Mouse (Mus musculus): ENCODE data around the gene Rln3. TPM values are rescaled to one million over a fixed set of nuclear protein-coding genes. Genes with fewer than 3 reads are reported as not detected.

Rln3 gene
- polyA plus RNA-seq, 1 experiment = not detected

- TF ChIP-seq MAX (IDR thresholded peaks at IDR 0.05) (no peak), CTCF (IDR thresholded peaks at IDR 0.05; ENCODE audit: control insufficient read depth, insufficient read depth, insufficient read length) (no peak), FOSL1 (IDR thresholded peaks at IDR 0.05; ENCODE audit: insufficient read depth, low read length, poor library complexity, severe bottlenecking) (no peak), MYOG (IDR thresholded peaks at IDR 0.05; ENCODE audit: control insufficient read depth, extremely low read depth, insufficient read length) (no peak), MYOD1 (IDR thresholded peaks at IDR 0.05; ENCODE audit: control insufficient read depth, insufficient read length, low read depth) (no peak), CEBPB (IDR thresholded peaks at IDR 0.05; ENCODE audit: low read depth) (no peak), USF1 (IDR thresholded peaks at IDR 0.05; ENCODE audit: low read depth) (no peak)
- Histone ChIP-seq H3ac (ENCODE audit: control insufficient read depth, insufficient read length, low read depth) (no peak overlapping the region), H3K27me3 (ENCODE audit: control insufficient read depth, insufficient read depth, insufficient read length) (no peaks in the 10 kb centered on the region), H3K4me3 (ENCODE audit: insufficient read depth, poor library complexity, severe bottlenecking) (no peak overlapping the region), H3K36me3 (ENCODE audit: control insufficient read depth, insufficient read depth) (no peaks in the 10 kb centered on the region), H3K79me3 (ENCODE audit: low read depth) (peaks cover 29% of the 10 kb centered on the region), H3K79me2 (ENCODE audit: control insufficient read depth, insufficient read depth) (peaks cover 62% of the 10 kb centered on the region)
Measured at GRCm38 (mm10) chr8:84069750-84070149, 24.9 kb upstream of the Rln3 start.

GRCm38 (mm10) chr8:84069169-84069568, 24.4 kb upstream of the Rln3 start:
- no peaks in the 10 kb centered on the region for H3K36me3 ChIP-seq (ENCODE audit: control insufficient read depth, insufficient read depth)
- no peak for TF ChIP-seq USF1 (IDR thresholded peaks at IDR 0.05; ENCODE audit: low read depth)
- no peak for TF ChIP-seq CTCF (IDR thresholded peaks at IDR 0.05; ENCODE audit: control insufficient read depth, insufficient read depth, insufficient read length)
- TF ChIP-seq MYOD1 (IDR thresholded peaks at IDR 0.05; ENCODE audit: control insufficient read depth, insufficient read length, low read depth) = no peak
- TF ChIP-seq MYOG (IDR thresholded peaks at IDR 0.05; ENCODE audit: control insufficient read depth, extremely low read depth, insufficient read length) = no peak
- TF ChIP-seq MAX (IDR thresholded peaks at IDR 0.05) = no peak
- TF ChIP-seq FOSL1 (IDR thresholded peaks at IDR 0.05; ENCODE audit: insufficient read depth, low read length, poor library complexity, severe bottlenecking) = no peak
- no peak for TF ChIP-seq CEBPB (IDR thresholded peaks at IDR 0.05; ENCODE audit: low read depth)
- peaks cover 62% of the 10 kb centered on the region for H3K79me2 ChIP-seq (ENCODE audit: control insufficient read depth, insufficient read depth)
- H3ac ChIP-seq (ENCODE audit: control insufficient read depth, insufficient read length, low read depth) = no peak overlapping the region
- H3K27me3 ChIP-seq (ENCODE audit: control insufficient read depth, insufficient read depth, insufficient read length) = no peaks in the 10 kb centered on the region
- peaks cover 29% of the 10 kb centered on the region for H3K79me3 ChIP-seq (ENCODE audit: low read depth)
- no peak overlapping the region for H3K4me3 ChIP-seq (ENCODE audit: insufficient read depth, poor library complexity, severe bottlenecking)

- H3K79me3 ChIP-seq (ENCODE audit: low read depth) = peaks cover 29% of the 10 kb centered on the region
- no peak overlapping the region for H3K4me3 ChIP-seq (ENCODE audit: insufficient read depth, poor library complexity, severe bottlenecking)
- TF ChIP-seq USF1 (IDR thresholded peaks at IDR 0.05; ENCODE audit: low read depth) (no peak), FOSL1 (IDR thresholded peaks at IDR 0.05; ENCODE audit: insufficient read depth, low read length, poor library complexity, severe bottlenecking) (no peak), MYOD1 (IDR thresholded peaks at IDR 0.05; ENCODE audit: control insufficient read depth, insufficient read length, low read depth) (no peak), MYOG (IDR thresholded peaks at IDR 0.05; ENCODE audit: control insufficient read depth, extremely low read depth, insufficient read length) (no peak), MAX (IDR thresholded peaks at IDR 0.05) (no peak), CTCF (IDR thresholded peaks at IDR 0.05; ENCODE audit: control insufficient read depth, insufficient read depth, insufficient read length) (no peak), CEBPB (IDR thresholded peaks at IDR 0.05; ENCODE audit: low read depth) (no peak)
Measured at GRCm38 (mm10) chr8:84068316-84069035, 23.7 kb upstream of the Rln3 start.

GRCm38 (mm10) chr8:84067911-84068310, 23.1 kb upstream of the Rln3 start:
- Histone ChIP-seq H3K79me2 (ENCODE audit: control insufficient read depth, insufficient read depth) (peaks cover 56% of the 10 kb centered on the region), H3K27me3 (ENCODE audit: control insufficient read depth, insufficient read depth, insufficient read length) (no peaks in the 10 kb centered on the region), H3ac (ENCODE audit: control insufficient read depth, insufficient read length, low read depth) (peak overlapping the region; percentile 18), H3K79me3 (ENCODE audit: low read depth) (peaks cover 29% of the 10 kb centered on the region), H3K4me3 (ENCODE audit: insufficient read depth, poor library complexity, severe bottlenecking) (peak overlapping the region; percentile 63), H3K36me3 (ENCODE audit: control insufficient read depth, insufficient read depth) (no peaks in the 10 kb centered on the region)
- TF ChIP-seq CEBPB (IDR thresholded peaks at IDR 0.05; ENCODE audit: low read depth) (no peak), FOSL1 (IDR thresholded peaks at IDR 0.05; ENCODE audit: insufficient read depth, low read length, poor library complexity, severe bottlenecking) (no peak), MYOG (IDR thresholded peaks at IDR 0.05; ENCODE audit: control insufficient read depth, extremely low read depth, insufficient read length) (no peak), USF1 (IDR thresholded peaks at IDR 0.05; ENCODE audit: low read depth) (no peak), CTCF (IDR thresholded peaks at IDR 0.05; ENCODE audit: control insufficient read depth, insufficient read depth, insufficient read length) (no peak), MYOD1 (IDR thresholded peaks at IDR 0.05; ENCODE audit: control insufficient read depth, insufficient read length, low read depth) (no peak), MAX (IDR thresholded peaks at IDR 0.05) (no peak)

More at GRCm38 (mm10) chr8:84068316-84069035, 23.7 kb upstream of the Rln3 start:
- no peak overlapping the region for H3ac ChIP-seq (ENCODE audit: control insufficient read depth, insufficient read length, low read depth)
- H3K36me3 ChIP-seq (ENCODE audit: control insufficient read depth, insufficient read depth) = no peaks in the 10 kb centered on the region
- no peaks in the 10 kb centered on the region for H3K27me3 ChIP-seq (ENCODE audit: control insufficient read depth, insufficient read depth, insufficient read length)
- H3K79me2 ChIP-seq (ENCODE audit: control insufficient read depth, insufficient read depth) = peaks cover 62% of the 10 kb centered on the region

- Histone ChIP-seq H3K4me3 (ENCODE audit: insufficient read depth, poor library complexity, severe bottlenecking) (peak overlapping the region; percentile 63), H3K79me2 (ENCODE audit: control insufficient read depth, insufficient read depth) (peaks cover 48% of the 10 kb centered on the region), H3K36me3 (ENCODE audit: control insufficient read depth, insufficient read depth) (no peaks in the 10 kb centered on the region), H3K79me3 (ENCODE audit: low read depth) (peaks cover 27% of the 10 kb centered on the region), H3ac (ENCODE audit: control insufficient read depth, insufficient read length, low read depth) (peak overlapping the region; percentile 72), H3K27me3 (ENCODE audit: control insufficient read depth, insufficient read depth, insufficient read length) (no peaks in the 10 kb centered on the region)
- TF ChIP-seq FOSL1 (IDR thresholded peaks at IDR 0.05; ENCODE audit: insufficient read depth, low read length, poor library complexity, severe bottlenecking) = no peak
- no peak for TF ChIP-seq MAX (IDR thresholded peaks at IDR 0.05)
- no peak for TF ChIP-seq CEBPB (IDR thresholded peaks at IDR 0.05; ENCODE audit: low read depth)
- TF ChIP-seq MYOG (IDR thresholded peaks at IDR 0.05; ENCODE audit: control insufficient read depth, extremely low read depth, insufficient read length) = no peak
- no peak for TF ChIP-seq USF1 (IDR thresholded peaks at IDR 0.05; ENCODE audit: low read depth)
Measured at GRCm38 (mm10) chr8:84067047-84067573, 22.3 kb upstream of the Rln3 start.

Measured in C2C12 (cell line).